Mouse (Mus musculus) large intestine, adult 2 months (tissue): ENCODE data around the gene Gtsf2. TPM values are rescaled to one million over a fixed set of nuclear protein-coding genes. Genes with fewer than 3 reads are reported as not detected.
A peak's percentile ranks its signal among the peaks of the same experiment; 100 is the strongest.
"Not testable (repeated sequence)": the region's sequence is repeated elsewhere in the genome, so short reads cannot be mapped to it uniquely, and the experiment has no call there.

Experiments
- DNase-seq: peaks from one replicate; pipeline ENCODE4 v3.0.0-alpha.2; 2012; ENCODE audit warnings: low read depth, low spot score
- WGBS: fragments of 180-500 bp; shearing (Covaris S2); methylation state at CpG from one replicate; pipeline ENCODE4 v1.1.7; 2018; 5-methylcytosine and 5-hydroxymethylcytosine counted together
- polyA plus RNA-seq: library from polyadenylated mRNA; depleted of rRNA; stranded (reverse); fragments of >200 nt; gene quantifications from 2 replicates; pipeline ENCODE4 v1.2.3, GENCODE M21; 2012; rRNA removed

The Gtsf2 gene
- polyA plus RNA-seq = not detected in 2 replicates

DNA sequence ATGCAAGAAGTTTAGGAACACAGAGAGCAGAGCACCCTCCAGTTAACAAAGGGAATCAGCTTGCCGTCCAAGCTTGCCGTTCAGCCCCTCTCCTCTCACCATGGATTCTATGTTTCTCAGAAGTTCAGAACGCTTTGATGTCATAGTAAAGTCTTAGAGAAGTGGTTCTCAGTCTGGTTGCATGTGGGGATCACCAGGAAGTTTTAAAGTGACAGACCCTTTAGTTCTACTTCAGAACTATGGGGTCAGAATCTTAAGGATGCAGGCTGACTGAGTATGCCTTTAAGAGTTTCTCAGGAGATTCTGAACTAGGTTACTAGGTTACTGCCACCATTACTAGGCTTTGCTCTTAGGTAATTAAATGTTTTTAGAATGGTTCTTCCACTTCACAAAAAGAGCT is at the start of gene Gtsf2:
Gene Gtsf2, minus strand, starts transcription at position 101 of the 400 bp plus-strand sequence.
- 61% methylated on average over 3 of the region's 3 CpGs for WGBS
- DNase-seq = no peak

GRCm38 (mm10) chr15:103496204-103497140 is 48.2 kb upstream of the Gtsf2 start:
- WGBS = 85% methylated on average over 10 of the region's 10 CpGs

DNA sequence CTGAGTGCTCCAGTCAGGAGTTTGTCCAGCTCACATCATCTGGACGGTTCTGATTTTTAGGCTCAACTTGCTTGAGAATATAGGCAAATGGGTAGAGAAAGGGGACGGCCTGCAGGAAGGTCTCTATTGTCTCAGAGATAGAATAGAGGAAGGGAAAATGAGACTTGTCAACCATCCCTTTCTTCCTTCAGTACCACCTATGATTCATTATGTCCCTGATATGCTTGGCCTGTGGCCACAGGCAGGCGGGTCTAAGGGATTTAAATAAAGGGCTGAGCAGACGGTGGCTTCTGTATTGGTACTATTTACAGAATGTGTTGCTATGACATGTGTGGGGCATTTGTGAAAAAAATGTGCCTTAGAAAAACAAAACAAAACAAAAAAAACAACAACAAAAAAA is 40.1 kb upstream of the Gtsf2 start:
- 47% methylated on average over 4 of the region's 4 CpGs for WGBS
- DNase-seq = no peak

More at GRCm38 (mm10) chr15:103496204-103497140, 48.2 kb upstream of the Gtsf2 start:
- DNase-seq = no peak

DNA sequence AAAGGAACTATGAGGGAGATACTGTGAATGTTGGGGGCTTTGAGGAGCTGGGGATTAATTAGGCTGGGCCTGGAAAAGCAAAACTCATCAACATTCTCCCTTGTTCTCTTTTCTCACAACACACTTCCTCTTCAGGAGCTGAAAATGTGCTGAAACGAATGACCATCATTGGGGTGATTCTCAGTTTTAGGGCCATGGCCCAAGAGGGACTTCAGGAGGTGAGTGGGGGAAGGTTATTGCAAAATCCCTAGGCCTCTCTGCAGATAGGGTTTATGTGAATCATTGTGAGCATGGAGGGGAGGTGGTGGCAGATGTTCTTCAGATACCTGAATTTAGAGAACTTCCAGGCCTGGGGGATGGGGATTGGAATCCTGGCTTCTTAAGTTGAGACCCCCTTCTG is 38.4 kb upstream of the Gtsf2 start:
- no peak for DNase-seq
- WGBS = 79% methylated on average over 1 of the region's 1 CpGs

DNA sequence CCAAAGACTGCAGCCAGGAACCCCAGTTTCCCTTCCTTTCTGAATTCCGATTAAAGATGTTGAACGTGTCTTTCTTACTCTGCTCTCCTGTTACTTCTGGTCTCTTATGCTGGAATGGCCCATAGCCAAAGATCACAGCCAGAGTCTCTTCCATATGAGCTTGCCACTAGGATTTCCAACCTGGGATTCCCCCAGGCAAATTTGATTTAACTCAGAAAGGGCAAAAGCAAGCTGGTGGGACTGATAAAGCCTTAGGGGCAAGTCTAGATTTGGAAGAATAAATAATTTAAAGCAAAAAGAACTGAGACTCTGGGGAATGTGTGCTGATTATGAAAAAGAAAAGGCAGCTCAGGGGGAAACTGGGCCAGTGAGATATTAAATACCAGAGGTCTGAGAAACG is 36.8 kb upstream of the Gtsf2 start:
- WGBS = 41% methylated on average over 3 of the region's 3 CpGs
- no peak for DNase-seq

- WGBS = 70% methylated on average over 2 of the region's 2 CpGs
- no peak for DNase-seq
These were observed 36.2 kb upstream of the Gtsf2 start for GRCm38 (mm10) chr15:103484490-103484889.

GRCm38 (mm10) chr15:103482488-103482887 is 34.2 kb upstream of the Gtsf2 start:
- 11% methylated on average over 1 of the region's 1 CpGs for WGBS
- DNase-seq = peak; percentile 24

- WGBS = 35% methylated on average over 2 of the region's 2 CpGs
- peak; percentile 33 for DNase-seq
These were observed 31.9 kb upstream of the Gtsf2 start for GRCm38 (mm10) chr15:103480129-103480528.

DNA sequence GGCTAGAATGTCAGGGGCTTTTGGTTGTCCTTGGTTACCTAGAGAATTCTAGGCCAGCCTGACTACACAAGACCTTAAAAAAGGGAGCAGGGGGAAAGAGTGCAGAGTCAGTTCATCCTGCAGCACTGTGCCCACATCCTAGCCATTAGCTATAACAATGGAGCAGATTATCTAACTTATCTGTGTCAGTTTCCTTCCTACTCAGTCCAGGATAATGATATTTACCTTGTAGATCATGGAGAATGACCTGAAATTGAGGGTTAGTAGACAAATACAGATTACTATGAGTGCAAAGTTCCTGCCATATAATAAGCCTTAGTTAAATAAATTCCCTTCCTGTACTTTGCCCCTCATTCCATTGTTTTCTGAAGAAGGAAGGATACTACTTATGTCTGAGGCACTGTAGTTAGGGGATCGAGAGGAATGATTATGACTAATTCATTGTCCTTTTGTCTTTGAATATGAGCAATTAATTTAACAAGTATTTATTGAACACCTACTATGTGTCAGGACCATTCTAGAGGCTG is 30.9 kb upstream of the Gtsf2 start:
- DNase-seq = peak; percentile 58
- 33% methylated on average over 1 of the region's 1 CpGs for WGBS

GRCm38 (mm10) chr15:103473769-103474168 is 25.5 kb upstream of the Gtsf2 start:
- 89% methylated on average over 5 of the region's 5 CpGs for WGBS

DNA sequence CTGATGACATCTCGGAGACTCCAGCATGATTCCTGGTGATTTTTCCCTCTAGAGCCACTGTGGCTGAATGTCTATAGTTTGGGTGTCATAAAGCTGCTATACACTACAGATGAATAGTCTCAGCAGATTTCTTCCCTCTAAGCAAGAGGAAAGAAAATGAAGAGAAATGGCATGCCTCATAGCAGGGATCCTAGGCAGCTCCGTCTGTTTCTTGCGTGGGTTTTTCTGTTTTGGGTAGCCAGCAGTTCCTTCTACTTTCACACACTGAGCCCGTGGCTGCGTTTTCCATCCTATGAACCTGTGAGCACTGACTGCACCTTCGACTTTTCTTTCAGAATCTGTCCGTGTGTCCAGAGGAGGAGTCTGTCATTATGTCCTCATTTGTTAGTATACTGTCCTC is 24.9 kb upstream of the Gtsf2 start:
- 83% methylated on average over 7 of the region's 7 CpGs for WGBS
- no peak for DNase-seq

More at GRCm38 (mm10) chr15:103473769-103474168, 25.5 kb upstream of the Gtsf2 start:
- no peak for DNase-seq

GRCm38 (mm10) chr15:103472265-103472664 is 24.0 kb upstream of the Gtsf2 start:
- WGBS = 77% methylated on average over 3 of the region's 3 CpGs

GRCm38 (mm10) chr15:103471488-103472194 is 23.4 kb upstream of the Gtsf2 start:
- 83% methylated on average over 7 of the region's 7 CpGs for WGBS
- no peak for DNase-seq

More at GRCm38 (mm10) chr15:103472265-103472664, 24.0 kb upstream of the Gtsf2 start:
- DNase-seq = no peak

DNA sequence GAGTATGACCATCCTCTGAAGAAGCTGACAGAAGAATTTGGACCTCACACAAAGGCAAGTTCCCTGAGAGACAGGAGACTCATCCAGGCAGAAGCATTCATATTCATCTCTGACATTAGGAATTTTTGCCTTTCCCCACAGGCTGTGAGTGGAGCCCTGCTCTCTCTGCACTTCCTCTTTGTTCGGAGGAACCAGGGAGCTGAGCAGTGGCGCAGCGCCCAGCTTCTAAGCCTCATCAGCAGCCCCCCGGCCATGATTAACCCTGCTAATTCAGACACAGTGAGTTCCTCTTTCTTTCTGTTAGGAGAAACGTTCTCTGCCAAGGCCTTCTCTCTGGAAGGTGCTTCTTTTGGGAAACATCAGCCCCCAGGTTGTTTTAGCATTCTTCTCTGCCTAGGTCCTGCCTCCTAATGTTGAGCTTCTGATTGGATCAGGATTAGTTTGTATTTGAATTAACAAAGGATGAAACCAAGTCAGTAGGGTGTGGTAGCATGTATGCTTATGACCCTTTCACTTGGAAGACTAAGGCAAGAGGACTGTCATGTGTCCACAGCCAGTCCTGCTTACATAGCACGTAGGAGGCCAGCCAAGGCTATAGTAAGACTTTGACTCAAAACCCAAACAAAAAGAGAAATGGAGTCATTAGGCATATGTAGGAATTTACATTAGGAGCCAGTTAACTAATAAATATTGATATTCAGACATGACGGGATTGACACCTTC is 14.4 kb upstream of the Gtsf2 start:
- no peak for DNase-seq
- WGBS = 69% methylated on average over 7 of the region's 7 CpGs

- no peak for DNase-seq
- WGBS = 67% methylated on average over 6 of the region's 6 CpGs
These were observed 6.2 kb upstream of the Gtsf2 start for GRCm38 (mm10) chr15:103454449-103454848.

- WGBS = 76% methylated on average over 13 of the region's 13 CpGs
- no peak for DNase-seq
These were observed 5.4 kb upstream of the Gtsf2 start, which contains the start of gene Nckap1l for GRCm38 (mm10) chr15:103453551-103454218. Gene Nckap1l, plus strand, starts transcription at chr15:103453794.

GRCm38 (mm10) chr15:103445966-103446365 is 2.3 kb downstream of the Gtsf2 start:
- 79% methylated on average over 4 of the region's 4 CpGs for WGBS
- not testable (repeated sequence) for DNase-seq

DNA sequence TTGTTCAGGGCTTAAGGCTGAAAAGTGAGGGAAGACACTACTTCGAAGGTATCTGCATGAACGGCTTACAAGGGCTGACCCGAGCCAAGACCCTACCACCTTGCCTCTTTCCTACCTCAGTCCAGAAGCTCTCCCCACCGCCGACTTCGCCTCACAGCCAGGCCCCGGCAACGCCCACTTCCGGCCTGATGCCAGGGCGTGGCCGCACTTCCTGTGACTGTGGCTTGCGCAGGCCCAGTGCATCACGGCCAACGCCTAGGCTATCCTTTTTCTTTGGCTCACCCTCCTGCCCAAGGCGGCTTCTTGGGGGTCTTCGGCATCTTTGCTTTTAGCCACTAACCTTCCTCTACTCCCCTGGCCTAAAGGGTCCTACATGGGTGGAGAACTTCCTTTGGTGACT is 18.0 kb downstream of the Gtsf2 start, which contains the start of gene Gtsf1:
Gene Gtsf1, minus strand, starts transcription at position 230 of the 400 bp plus-strand sequence.
- 90% methylated on average over 16 of the region's 16 CpGs for WGBS
- no peak for DNase-seq

DNA sequence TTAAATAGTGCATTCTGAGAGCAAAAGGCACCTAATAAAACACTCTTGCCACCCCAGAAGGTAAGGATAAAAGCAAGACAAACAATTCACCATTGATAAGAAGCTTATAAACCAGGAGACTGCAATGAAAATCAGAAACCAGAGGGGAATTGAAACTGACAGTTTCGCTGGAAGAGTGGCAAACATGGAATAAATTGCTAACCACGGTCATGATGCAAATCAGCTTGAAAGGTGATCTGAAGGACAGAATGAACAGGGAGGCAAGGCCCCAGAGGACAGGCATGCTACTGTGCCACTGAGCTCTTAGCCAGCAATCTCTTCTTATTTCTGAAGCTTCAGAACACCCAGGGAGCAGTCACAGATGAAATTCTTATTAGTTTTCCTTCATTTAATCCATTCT is 21.3 kb downstream of the Gtsf2 start:
- WGBS = 29% methylated on average over 2 of the region's 2 CpGs
- DNase-seq = no peak
